Mouse (Mus musculus): ENCODE measurements around the gene Bmpr1a. TPM values are rescaled to one million over a fixed set of nuclear protein-coding genes. Genes with fewer than 3 reads are reported as not detected.
"Not testable (repeated sequence)": the region's sequence is repeated elsewhere in the genome, so short reads cannot be mapped to it uniquely, and the experiment has no call there.

The Bmpr1a gene
- polyA plus RNA-seq, 1 experiment from 2014 or later, result 44.1 TPM

DNA sequence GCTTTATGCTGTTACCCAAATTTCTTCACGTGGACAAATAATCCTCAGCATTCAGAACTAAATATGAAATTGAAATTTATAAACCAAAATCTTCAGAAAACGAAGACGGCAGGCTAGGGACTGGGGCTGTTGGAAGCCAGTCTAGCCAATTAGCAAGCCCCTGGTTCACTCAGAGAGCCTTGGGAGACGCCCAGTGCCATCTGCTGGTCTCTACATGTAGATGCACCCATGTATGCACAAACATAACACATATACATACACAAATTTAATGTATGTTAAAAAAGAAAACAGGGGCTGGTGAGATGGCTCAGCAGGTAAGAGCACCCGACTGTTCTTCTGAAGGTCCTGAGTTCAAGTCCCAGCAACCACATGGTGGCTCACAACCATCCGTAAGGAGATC, 56.5 kb downstream of the Bmpr1a start:
- no peaks in the 10 kb centered on the region for H3K4me1 ChIP-seq
- 95% methylated on average over 6 of the region's 6 CpGs for WGBS
- no peaks in the 10 kb centered on the region for H3K9me3 ChIP-seq
- H3K9ac ChIP-seq (replicated peaks), result no peak overlapping the region
- H3K4me2 ChIP-seq (replicated peaks), result no peak overlapping the region
- no peaks in the 10 kb centered on the region for H3K27me3 ChIP-seq
- H3K4me3 ChIP-seq, result no peak overlapping the region
- peaks cover 29% of the 10 kb centered on the region for H3K36me3 ChIP-seq
- ATAC-seq (ENCODE audit: low FRiP score, low read depth), result no peak
- no peak overlapping the region for H3K27ac ChIP-seq (replicated peaks)

DNA sequence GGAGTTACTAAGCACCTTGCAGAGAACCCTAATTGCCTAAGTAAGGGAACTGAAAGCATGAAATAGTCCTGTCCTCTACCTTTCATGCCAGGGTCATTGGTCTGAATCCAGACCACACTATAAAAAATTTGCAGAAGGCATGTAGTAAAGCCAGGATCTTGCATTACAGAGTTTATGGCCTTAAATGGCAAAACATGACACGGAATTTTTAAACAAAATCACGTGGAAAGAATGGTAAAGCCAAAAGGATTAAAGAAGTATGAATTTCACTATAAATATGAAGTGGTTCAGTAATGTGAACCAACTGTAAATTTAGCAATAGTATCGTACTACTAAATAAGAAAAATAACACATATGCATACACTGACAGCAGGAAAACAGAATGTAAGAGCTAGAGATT, 57.8 kb downstream of the Bmpr1a start:
- Histone ChIP-seq H3K4me1 (no peaks in the 10 kb centered on the region), H3K4me3 (no peak overlapping the region), H3K4me2 (replicated peaks) (no peak overlapping the region), H3K27ac (replicated peaks) (no peak overlapping the region), H3K36me3 (peaks cover 38% of the 10 kb centered on the region), H3K9me3 (no peaks in the 10 kb centered on the region), H3K9ac (replicated peaks) (no peak overlapping the region), H3K27me3 (no peaks in the 10 kb centered on the region)
- no peak for ATAC-seq (ENCODE audit: low FRiP score, low read depth)
- WGBS, result 89% methylated on average over 3 of the region's 3 CpGs

DNA sequence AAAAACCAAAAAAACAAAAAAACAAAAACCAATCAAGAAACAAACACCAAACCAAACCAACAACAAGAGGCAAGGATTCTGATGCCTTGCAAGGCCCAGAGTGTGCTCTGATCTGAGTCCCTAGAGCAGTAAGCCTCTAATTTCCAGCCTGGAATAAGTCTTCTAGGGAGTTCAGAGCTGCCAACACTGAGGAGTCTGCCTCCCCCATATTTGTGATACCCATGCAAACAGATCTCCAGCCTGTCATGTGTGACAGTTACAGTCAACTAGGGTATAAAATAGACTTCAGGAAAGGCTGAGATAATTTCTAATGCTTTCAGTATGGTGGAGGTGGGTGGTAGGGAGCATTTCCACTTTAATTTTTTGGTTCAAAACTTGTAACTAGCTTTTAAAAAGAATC, 58.2 kb downstream of the Bmpr1a start:
- Histone ChIP-seq H3K36me3 (peaks cover 39% of the 10 kb centered on the region), H3K9me3 (no peaks in the 10 kb centered on the region), H3K4me3 (no peak overlapping the region), H3K9ac (replicated peaks) (no peak overlapping the region), H3K27ac (replicated peaks) (no peak overlapping the region), H3K27me3 (no peaks in the 10 kb centered on the region), H3K4me2 (replicated peaks) (no peak overlapping the region), H3K4me1 (no peaks in the 10 kb centered on the region)
- ATAC-seq (ENCODE audit: low FRiP score, low read depth), result no peak

DNA sequence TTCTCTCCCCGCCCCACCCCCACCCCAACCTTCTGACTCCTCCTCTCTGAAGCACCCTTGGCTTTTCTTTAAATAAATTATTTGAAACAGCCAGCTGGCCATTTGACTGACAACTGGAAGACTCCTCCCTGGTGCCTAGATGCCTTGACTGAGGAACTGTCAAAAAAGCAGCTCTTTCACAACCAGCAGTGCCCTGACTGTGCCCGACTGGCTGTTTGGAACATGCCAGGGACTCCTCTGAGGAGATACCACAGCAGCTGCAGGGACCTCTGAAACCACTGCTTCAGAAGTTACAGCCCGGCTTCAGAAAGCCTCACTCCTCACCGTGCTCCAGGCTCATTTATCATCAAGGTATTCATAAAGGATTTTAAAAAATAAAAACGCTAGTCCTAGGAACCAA, 58.8 kb downstream of the Bmpr1a start:
- H3K9ac ChIP-seq (replicated peaks), result no peak overlapping the region
- H3K9me3 ChIP-seq, result no peaks in the 10 kb centered on the region
- H3K4me1 ChIP-seq, result no peaks in the 10 kb centered on the region
- H3K27ac ChIP-seq (replicated peaks), result no peak overlapping the region
- no peaks in the 10 kb centered on the region for H3K27me3 ChIP-seq
- no peak for ATAC-seq (ENCODE audit: low FRiP score, low read depth)
- H3K36me3 ChIP-seq, result peaks cover 43% of the 10 kb centered on the region
- H3K4me2 ChIP-seq (replicated peaks), result no peak overlapping the region
- no peak overlapping the region for H3K4me3 ChIP-seq
- WGBS, result 92% methylated on average over 5 of the region's 5 CpGs

DNA sequence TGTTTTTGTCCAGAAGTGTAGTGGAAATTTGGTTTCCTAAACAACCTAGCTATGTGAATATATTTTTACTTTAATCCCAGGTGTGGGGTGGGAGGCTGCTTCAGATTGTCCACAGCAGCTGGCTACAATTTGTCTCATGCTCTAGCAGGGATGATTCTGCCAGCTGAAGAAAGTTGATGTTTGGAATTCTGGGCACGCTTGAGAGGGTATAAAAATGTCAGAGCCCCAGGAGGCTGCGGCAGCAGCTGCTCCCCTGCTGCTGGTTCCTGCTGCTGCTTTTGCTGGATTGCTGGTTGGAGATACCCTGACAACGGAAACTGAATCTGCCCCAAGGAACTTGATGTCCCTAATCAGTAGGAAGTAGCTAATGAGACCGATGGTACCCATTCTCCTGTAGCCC, 60.6 kb downstream of the Bmpr1a start:
- no peaks in the 10 kb centered on the region for H3K27me3 ChIP-seq
- H3K9ac ChIP-seq (replicated peaks), result no peak overlapping the region
- no peak overlapping the region for H3K4me2 ChIP-seq (replicated peaks)
- no peaks in the 10 kb centered on the region for H3K4me1 ChIP-seq
- H3K4me3 ChIP-seq, result no peak overlapping the region
- 53% methylated on average over 4 of the region's 4 CpGs for WGBS
- ATAC-seq (ENCODE audit: low FRiP score, low read depth), result no peak
- no peak overlapping the region for H3K27ac ChIP-seq (replicated peaks)
- H3K9me3 ChIP-seq, result no peaks in the 10 kb centered on the region
- H3K36me3 ChIP-seq, result peaks cover 47% of the 10 kb centered on the region

DNA sequence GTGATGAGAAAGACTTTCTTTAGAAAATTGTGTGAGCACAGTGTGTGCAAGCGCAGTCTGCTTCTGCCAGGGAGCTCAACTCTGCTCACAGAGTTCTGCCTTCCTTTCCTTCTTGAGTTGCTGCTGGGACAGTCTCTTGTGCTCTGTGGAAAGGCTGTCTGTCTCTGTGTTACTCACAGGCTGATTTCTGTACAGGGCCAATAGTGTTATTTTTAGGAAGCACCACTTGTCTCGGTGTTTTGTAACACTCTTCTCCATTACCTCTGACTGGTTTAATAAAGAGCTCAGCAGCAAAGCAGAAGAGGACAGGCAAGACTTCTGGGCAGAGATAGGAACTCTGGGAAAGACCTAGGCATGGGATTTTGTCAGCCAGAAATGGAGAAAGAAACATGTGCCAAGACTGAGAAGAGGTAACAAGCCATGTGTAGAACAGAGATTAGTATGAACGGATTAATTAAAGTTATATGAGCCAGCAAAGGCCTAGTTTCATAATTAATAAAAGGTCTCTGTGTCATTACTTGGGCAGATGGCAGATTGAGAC, 62.5 kb downstream of the Bmpr1a start:
- no peak overlapping the region for H3K9ac ChIP-seq (replicated peaks)
- H3K27me3 ChIP-seq, result no peaks in the 10 kb centered on the region
- H3K4me2 ChIP-seq (replicated peaks), result no peak overlapping the region
- no peaks in the 10 kb centered on the region for H3K4me1 ChIP-seq
- no peaks in the 10 kb centered on the region for H3K9me3 ChIP-seq
- H3K4me3 ChIP-seq, result no peak overlapping the region
- no peak overlapping the region for H3K27ac ChIP-seq (replicated peaks)
- peaks cover 34% of the 10 kb centered on the region for H3K36me3 ChIP-seq
- WGBS, result 93% methylated on average over 3 of the region's 3 CpGs
- ATAC-seq (ENCODE audit: low FRiP score, low read depth), result no peak

DNA sequence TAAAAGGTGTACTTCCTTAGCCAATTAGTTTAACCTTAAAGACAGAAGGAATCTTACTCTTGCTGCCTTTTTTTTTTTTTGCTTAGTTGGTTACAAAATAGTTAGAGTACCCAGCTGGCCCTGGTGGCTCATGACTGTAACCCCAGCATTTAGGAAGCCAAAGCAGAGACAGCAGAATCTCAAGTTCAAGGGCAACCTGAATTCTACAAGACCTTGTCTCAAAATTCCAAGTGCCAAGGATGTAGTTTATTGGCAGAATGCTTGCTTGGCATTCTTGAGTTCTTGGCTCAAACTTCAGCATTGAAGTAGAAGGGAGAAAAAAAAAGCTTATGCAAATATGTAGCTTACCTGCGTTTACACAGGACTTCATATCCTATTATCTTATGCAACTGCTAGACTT, 74.1 kb downstream of the Bmpr1a start:
- Histone ChIP-seq H3K27ac (replicated peaks) (no peak overlapping the region), H3K4me1 (no peaks in the 10 kb centered on the region), H3K36me3 (peaks cover 44% of the 10 kb centered on the region), H3K27me3 (no peaks in the 10 kb centered on the region), H3K9me3 (no peaks in the 10 kb centered on the region), H3K9ac (replicated peaks) (no peak overlapping the region), H3K4me3 (no peak overlapping the region), H3K4me2 (replicated peaks) (no peak overlapping the region)
- 90% methylated on average over 1 of the region's 1 CpGs for WGBS
- no peak for ATAC-seq (ENCODE audit: low FRiP score, low read depth)

DNA sequence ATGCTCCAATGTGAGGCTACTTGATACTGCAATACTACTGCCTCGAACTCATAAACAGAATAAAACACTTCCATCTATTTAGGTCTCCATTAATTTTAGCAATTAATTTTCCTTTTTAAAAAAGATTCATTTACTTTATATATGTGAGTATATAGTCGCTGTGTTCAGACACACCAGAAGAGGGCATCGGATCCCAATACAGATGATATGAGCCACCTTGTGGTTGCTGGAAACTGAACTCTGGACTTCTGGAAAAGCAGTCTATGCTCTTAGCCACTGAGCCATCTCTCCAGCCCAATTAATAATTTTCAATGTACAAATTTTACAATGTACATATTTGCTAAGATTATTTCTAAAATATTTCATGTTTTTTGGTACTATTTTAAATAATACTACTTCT, 74.9 kb downstream of the Bmpr1a start:
- no peak overlapping the region for H3K4me2 ChIP-seq (replicated peaks)
- peaks cover 52% of the 10 kb centered on the region for H3K36me3 ChIP-seq

DNA sequence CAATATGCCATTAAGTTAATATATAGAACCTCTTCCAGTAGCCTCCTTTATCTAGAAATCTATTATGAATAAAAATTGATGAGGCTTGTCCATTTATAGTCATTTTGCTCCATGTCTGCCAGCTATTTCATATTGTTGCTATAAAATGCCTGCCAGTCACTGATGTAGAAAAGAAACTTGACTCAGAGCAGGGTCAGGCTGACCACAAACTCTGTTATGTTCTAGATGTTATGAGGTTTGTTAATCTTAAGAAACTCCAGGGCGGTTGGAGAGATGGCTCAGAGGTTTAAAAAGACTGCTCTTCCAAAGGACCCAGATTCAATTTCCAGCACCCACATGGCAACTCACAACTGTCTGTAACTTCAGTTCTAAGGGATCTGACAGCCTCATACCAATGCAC, 82.1 kb downstream of the Bmpr1a start:
- H3K9me3 ChIP-seq, result no peaks in the 10 kb centered on the region
- ATAC-seq (ENCODE audit: low FRiP score, low read depth), result no peak
- 88% methylated on average over 1 of the region's 1 CpGs for WGBS
- no peak overlapping the region for H3K4me3 ChIP-seq
- no peaks in the 10 kb centered on the region for H3K27me3 ChIP-seq
- no peak overlapping the region for H3K4me2 ChIP-seq (replicated peaks)
- peaks cover 77% of the 10 kb centered on the region for H3K36me3 ChIP-seq
- no peaks in the 10 kb centered on the region for H3K4me1 ChIP-seq
- H3K9ac ChIP-seq (replicated peaks), result no peak overlapping the region
- H3K27ac ChIP-seq (replicated peaks), result no peak overlapping the region

More for the DNA sequence above, 74.9 kb downstream of the Bmpr1a start:
- ATAC-seq (ENCODE audit: low FRiP score, low read depth), result no peak
- Histone ChIP-seq H3K27me3 (no peaks in the 10 kb centered on the region), H3K27ac (replicated peaks) (no peak overlapping the region), H3K9me3 (no peaks in the 10 kb centered on the region), H3K4me1 (no peaks in the 10 kb centered on the region), H3K4me3 (no peak overlapping the region), H3K9ac (replicated peaks) (no peak overlapping the region)
- WGBS, result 96% methylated on average over 3 of the region's 3 CpGs

DNA sequence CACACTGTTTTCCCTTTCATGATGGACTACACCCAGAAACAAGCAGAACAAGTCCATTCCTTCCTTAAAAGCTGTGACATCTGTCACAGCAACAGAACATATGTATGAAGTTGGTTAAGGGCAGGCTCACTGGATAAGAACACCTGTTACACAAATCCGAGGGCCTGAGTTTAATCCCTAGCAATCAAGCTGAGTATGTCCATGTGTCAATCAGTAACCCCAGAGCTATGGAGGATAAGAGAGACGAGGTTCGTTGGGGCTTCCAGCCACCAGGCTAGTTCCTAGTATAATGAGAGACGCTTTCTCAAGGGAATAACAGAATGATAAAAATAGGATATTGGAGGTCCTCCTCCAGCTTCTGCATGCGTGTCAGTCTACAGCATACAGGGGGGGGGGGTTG, 85.6 kb downstream of the Bmpr1a start:
- H3K27me3 ChIP-seq, result no peaks in the 10 kb centered on the region
- no peak for ATAC-seq (ENCODE audit: low FRiP score, low read depth)
- no peak overlapping the region for H3K9ac ChIP-seq (replicated peaks)
- 81% methylated on average over 5 of the region's 5 CpGs for WGBS
- no peaks in the 10 kb centered on the region for H3K4me1 ChIP-seq
- peaks cover 72% of the 10 kb centered on the region for H3K36me3 ChIP-seq
- H3K4me3 ChIP-seq, result no peak overlapping the region
- no peak overlapping the region for H3K27ac ChIP-seq (replicated peaks)
- H3K9me3 ChIP-seq, result no peaks in the 10 kb centered on the region
- no peak overlapping the region for H3K4me2 ChIP-seq (replicated peaks)

DNA sequence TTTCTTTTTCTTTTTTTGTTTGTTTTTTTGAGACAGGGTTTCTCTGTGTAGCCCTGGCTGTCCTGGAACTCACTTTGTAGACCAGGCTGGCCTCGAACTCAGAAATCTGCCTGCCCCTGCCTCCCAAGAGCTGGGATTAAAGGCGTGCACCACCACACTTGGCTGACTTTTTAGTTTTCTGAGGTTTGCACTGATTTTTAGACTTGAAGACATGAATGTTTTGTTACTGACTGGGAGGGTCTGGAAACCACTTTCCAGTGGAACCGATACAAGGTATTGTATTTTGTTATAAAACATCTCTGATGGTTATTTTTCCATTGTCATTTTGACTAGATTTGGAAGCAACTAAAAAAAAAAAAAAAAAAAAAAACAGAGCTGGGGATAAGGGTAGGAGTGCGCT, 86.2 kb downstream of the Bmpr1a start:
- WGBS, result 89% methylated on average over 4 of the region's 4 CpGs
- H3K36me3 ChIP-seq, result peaks cover 73% of the 10 kb centered on the region

DNA sequence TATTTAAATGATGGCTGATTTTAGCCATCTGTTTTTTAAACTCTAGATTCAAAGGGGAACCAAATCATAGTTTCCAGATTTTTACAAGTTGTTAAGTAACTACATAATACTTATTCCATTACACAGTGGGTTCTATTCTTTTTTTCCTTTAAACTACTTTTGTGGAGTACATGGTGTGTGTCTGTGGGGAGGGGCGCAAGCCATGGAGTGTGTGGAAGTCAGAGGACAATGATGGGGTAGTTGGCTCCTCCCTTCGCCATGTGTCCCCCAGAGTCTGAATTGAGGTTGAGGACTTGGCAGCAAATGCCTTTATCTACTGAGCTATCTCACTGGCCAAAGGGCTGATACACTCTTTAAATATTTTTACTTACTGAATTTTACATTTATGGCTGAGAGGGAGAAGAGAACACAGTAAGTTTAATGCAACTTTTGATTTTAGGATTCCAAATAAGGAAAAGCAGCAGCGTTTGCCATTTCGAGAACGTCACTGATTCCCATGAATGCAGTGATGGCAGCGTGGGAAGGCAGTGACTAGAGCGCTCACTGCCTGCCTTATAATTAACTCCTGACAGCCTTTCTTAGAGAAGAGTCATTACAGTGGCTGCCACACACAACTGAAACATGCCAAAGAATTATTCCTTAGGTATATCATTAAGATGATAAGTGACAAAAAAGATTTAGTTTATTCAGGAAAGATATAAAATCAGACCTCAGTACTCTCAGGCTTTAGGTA, 90.8 kb downstream of the Bmpr1a start:
- no peak for ATAC-seq (ENCODE audit: low FRiP score, low read depth)
- Histone ChIP-seq H3K4me3 (no peak overlapping the region), H3K4me1 (no peaks in the 10 kb centered on the region), H3K9me3 (no peaks in the 10 kb centered on the region), H3K36me3 (peaks cover 64% of the 10 kb centered on the region), H3K4me2 (replicated peaks) (no peak overlapping the region), H3K9ac (replicated peaks) (no peak overlapping the region), H3K27me3 (no peaks in the 10 kb centered on the region), H3K27ac (replicated peaks) (no peak overlapping the region)
- WGBS, result 95% methylated on average over 7 of the region's 7 CpGs

More for the DNA sequence above, 86.2 kb downstream of the Bmpr1a start:
- not testable (repeated sequence) for H3K27me3 ChIP-seq; ATAC-seq (ENCODE audit: low FRiP score, low read depth); H3K4me2 ChIP-seq (replicated peaks); H3K9ac ChIP-seq (replicated peaks); H3K9me3 ChIP-seq; H3K4me1 ChIP-seq; H3K4me3 ChIP-seq; H3K27ac ChIP-seq (replicated peaks)

DNA sequence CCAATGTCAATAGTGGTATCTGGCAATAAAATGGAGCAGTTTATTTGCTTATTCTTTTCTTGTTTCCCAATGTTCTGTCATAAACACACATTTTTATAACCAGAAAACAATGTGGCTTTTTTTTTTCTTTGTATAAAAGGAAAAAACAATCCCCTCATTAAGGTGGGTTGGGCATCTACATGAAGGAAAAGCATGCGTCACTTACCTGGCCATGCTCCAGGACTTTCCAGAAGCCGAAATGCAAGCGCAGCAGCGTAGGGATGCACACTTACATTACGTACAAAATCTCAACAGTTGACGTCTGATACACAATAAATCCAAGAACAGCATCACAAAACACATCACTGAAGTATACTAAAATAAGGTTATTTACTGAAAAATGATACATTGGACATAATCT, 92.4 kb downstream of the Bmpr1a start:
- peaks cover 73% of the 10 kb centered on the region for H3K36me3 ChIP-seq
- no peak overlapping the region for H3K4me2 ChIP-seq (replicated peaks)
- no peak overlapping the region for H3K9ac ChIP-seq (replicated peaks)
- 95% methylated on average over 6 of the region's 6 CpGs for WGBS
- no peaks in the 10 kb centered on the region for H3K9me3 ChIP-seq
- H3K27ac ChIP-seq (replicated peaks), result no peak overlapping the region
- H3K4me3 ChIP-seq, result no peak overlapping the region
- no peaks in the 10 kb centered on the region for H3K4me1 ChIP-seq
- ATAC-seq (ENCODE audit: low FRiP score, low read depth), result no peak
- H3K27me3 ChIP-seq, result no peaks in the 10 kb centered on the region

Data from midbrain, embryonic 12.5 days (tissue).